Mouse (Mus musculus) right cerebral cortex, adult 18-20 months (tissue): ENCODE measurements around the gene Klrg2.
"Not testable (repeated sequence)": the region's sequence is repeated elsewhere in the genome, so short reads cannot be mapped to it uniquely, and the experiment has no call there.

Source experiments
- DNase-seq: peaks from one replicate; pipeline ENCODE4 v3.0.0; 2022; ENCODE audit warnings: mixed read lengths

The Klrg2 gene

DNA sequence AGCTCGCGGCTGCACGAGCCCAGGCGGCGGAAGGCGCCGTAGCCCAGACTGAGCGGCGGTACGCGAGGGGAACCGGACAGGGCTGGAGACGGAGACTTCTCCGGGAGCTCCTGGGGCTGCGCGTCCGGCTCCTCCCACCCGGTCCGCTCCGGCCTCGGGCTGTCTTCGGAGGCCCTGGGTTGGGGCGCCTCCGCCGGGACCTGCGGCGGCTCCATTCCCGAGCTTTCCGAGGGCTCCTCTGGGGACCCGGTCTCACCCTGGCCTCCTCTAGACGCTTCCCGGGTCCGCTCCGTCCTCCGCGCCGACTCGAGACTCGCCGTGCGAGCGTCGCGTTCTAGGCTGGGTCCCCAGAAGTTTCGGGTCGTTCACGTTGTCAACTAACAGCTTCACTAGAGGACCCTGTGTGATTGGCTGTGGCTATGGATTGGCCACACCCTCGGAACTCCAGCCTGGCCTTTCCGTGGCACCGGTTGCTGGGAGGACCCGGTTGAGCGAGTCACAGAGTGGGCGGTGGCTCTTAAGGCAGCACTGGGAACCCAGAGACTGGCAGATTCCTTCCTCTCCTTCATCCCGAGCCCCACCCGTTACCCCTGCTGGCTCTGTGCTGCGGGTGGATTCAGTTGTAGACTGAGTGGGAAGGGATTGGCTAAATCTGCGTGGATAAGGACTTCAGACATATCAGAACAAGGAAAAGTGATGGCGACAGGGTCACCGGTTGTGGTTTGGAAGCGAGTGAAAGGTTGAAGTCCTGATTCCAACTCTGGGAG, at the start of gene Klrg2:
Klrg2 (minus strand) TSS at position 391 of the 767 bp plus-strand sequence.
- DNase-seq = peak; percentile 43

GRCm38 (mm10) chr6:38682532-38682931, 45.5 kb upstream of the Klrg2 start:
- DNase-seq = no peak

DNA sequence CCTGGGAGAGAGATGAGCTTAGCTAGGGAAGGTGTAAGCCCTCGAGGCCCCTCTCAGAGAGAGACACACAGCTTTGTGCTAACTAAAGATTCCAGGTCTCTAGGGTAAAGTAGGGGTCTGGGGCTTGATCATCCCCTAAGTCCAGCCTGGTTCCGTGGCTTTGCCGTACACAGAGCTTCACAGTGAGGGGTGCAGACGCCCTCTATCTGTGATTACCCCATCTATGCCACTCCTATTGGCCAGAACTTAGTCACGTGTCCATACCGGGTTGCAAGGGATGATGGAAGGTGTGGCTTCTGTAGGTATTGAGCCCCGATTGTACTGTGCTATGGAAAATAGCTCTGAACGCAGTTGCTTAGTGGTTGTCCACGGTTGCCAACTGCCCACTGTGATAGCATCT, 40.6 kb upstream of the Klrg2 start:
- no peak for DNase-seq

- DNase-seq = no peak
Observed at GRCm38 (mm10) chr6:38676723-38677122, 39.7 kb upstream of the Klrg2 start.

GRCm38 (mm10) chr6:38676217-38676616, 39.2 kb upstream of the Klrg2 start:
- no peak for DNase-seq

DNA sequence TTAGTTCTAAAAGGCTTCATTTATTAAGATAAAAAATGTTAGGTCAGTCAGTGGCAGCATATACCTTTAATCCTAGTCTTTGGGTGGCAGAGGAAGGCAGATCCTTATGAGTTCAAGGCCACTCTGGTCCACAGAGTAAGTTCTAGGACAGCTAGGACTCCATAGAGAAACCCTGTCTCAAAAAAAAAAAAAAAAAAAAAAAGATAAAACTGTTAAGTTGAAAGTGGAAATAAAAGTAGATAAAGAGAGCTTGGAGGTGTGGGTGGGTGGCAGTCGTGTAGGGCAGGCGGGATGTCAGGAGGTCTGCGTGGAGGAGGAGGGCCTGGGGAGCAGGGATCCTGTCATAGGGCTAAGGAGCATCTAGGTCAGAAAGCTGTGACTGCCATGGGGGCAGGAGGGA, 35.0 kb upstream of the Klrg2 start:
- DNase-seq = no peak

GRCm38 (mm10) chr6:38671270-38671669, 34.2 kb upstream of the Klrg2 start:
- no peak for DNase-seq

DNA sequence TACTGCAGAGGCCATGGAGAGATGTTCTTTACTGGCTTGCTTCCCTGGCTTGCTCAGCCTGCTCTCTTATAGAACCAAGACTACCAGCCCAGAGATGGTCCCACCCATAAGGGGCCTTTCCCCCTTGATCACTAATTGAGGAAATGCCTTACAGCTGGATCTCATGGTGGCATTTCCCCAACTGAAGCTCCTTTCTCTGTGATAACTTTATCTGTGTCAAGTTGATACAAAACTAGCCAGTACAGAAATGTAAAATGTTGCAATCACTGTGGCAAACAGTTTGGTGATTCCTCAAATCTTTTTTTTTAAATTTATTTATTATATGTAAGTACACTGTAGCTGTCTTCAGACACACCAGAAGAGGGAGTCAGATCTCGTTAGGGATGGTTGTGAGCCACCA, 33.4 kb upstream of the Klrg2 start:
- DNase-seq = not testable (repeated sequence)

DNA sequence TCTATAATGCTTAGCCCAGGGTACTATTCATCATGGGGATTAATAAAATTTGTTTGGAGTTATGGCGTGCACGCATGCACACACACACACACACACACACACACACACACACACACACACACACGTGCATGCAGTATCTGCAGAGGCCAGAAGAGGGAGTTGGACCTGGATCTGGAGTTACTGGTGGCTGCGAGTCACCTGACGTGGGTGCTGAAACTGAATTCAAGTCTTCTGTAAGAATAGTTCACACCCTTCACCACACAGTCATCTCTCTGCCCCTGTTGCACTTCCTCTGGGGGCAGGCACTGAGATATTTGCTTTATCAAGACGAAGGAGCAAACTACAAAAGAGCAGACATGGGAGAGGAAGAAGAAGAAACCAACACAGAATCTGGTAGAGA, 32.5 kb upstream of the Klrg2 start:
- DNase-seq = no peak

DNA sequence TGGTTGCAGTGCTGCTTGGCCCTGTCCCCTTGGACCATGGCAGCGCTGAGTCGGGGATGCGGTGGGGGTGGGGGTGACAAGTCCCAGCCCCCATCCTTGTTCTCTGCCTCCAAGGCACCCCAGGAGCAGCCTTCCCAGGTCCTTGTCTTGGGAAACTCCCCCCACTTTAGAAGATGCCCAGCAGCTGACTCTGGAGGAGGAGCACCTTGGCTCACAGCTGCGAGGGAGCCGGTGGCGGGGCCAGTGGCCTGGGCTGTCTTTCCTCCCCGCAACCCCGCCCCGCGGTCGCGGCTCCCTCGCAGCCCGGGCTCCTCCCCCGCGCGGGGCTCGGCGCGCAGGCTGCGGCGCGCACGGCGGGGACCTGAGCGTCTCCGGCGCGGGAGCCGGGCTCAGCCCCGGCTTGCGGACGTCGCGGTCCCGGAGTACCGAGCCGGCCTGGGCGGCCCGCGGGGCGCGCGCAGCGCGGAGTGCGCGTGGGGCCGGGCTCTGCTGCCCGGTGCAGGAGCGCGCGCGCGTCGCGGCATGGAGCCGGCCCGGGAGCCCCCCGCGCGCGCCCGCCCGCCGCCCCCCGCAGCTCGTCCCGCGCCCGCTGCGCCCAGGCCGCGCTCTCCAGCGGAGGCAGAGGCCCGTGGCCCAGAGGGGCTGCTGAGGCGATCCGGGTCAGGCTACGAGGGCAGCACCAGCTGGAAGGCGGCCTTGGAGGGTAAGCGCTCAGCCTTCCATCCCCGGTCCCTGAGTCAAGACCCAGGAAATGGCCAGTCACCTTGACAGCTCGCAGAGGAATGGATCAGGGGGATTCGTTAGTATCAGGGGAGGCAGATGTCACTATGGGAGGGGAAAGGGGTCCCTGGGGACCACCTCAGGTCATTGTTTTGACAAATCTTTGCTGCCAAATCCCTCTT, 25.9 kb upstream of the Klrg2 start, which contains the start of gene Clec2l:
Clec2l (plus strand) TSS at position 356 of the 902 bp plus-strand sequence.
- peak; percentile 67 for DNase-seq

DNA sequence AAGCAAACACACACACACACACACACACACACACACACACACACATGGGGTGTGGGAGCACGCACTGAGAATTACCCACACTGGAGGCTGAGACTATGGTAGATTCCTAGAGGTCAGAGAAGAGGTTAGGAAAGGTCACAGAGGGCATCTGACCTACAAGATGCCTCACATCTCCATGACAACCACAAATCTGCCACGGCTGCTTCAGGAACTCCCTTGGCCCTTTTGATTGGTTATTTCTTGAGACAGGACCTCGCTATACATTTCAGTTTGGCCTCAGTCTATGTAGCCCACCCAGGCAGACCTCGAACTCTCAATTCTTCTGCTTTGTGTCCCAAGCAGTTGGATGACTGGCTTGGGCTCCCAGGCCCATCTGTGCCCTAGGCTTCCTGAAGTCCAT, 24.6 kb upstream of the Klrg2 start:
- no peak for DNase-seq

DNA sequence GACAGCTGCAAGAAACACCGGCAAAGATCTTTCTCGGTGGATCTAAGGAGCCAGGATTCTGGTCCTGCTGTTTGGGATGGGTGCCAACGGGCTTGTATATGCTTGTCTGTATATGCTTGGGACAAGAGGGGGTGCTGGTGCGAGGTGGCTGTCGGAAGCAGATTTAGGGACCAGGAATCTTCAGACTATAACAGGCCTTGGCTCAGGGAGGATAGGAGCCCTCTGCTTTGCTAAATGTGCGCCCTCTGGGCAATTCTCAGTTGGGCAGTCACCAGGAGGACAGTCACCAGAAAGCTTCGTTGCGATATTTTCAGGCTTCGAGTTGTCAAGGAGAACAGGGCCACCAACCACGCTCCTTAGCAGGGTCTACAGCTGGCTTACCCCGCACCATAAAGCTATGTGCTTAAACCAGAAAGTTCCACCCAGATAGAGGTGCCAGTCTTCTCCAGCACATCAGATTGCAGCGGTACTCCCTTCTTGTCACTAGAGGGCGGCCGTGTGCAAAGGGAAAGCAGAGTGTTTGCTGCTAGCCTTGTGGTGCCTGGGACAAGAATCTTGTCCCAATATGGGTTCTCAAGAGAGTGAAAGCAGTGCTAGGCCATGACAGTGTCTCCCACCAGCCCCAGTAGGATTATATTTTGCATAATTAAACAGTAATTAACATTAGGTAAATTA, 13.4 kb upstream of the Klrg2 start:
- peak; percentile 66 for DNase-seq

DNA sequence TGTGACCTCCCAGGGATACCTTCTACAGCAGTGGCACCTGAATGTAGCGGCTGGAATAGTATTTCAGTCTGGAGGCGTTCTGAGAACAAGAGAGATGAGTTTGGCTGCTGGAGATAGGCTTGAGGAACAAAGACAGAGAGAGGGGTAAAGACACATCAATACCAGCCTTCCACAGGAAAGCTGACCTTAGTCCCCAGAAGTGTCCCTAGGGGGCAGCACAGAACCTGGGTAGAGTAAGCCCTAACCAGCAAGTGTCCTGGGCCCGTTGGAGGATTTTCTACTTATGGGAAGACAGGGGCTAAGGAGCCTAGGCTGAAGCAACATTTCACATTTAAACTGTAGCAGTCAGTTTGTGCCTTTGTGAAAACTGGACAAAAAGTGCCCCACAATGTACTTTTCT, 12.5 kb upstream of the Klrg2 start:
- DNase-seq = no peak

- no peak for DNase-seq
Observed at GRCm38 (mm10) chr6:38643039-38643438, 6.0 kb upstream of the Klrg2 start.

GRCm38 (mm10) chr6:38642593-38642992, 5.6 kb upstream of the Klrg2 start:
- DNase-seq = no peak

- no peak for DNase-seq
Observed at GRCm38 (mm10) chr6:38641645-38642044, 4.6 kb upstream of the Klrg2 start.

DNA sequence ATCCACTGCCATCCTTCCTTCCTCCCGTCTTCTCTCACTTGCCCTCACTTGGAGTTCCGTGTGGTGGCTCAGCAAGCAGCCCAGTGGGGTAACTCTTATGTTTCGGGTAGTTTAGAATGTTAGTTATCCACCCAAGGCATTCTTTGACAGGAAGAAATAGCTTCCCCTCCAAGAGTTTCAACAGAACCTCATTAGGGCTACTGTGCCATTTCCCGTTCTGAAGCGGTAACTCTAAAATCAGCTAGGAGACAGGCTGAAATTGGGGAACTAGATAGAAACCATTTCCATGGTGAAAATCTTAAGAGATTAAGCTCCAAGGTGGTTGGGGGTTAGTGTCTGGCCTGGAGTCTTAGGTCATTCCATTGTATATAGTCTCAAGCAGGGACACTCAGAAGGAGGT, 4.2 kb upstream of the Klrg2 start:
- no peak for DNase-seq

- no peak for DNase-seq
Observed at GRCm38 (mm10) chr6:38640401-38640800, 3.4 kb upstream of the Klrg2 start.

DNA sequence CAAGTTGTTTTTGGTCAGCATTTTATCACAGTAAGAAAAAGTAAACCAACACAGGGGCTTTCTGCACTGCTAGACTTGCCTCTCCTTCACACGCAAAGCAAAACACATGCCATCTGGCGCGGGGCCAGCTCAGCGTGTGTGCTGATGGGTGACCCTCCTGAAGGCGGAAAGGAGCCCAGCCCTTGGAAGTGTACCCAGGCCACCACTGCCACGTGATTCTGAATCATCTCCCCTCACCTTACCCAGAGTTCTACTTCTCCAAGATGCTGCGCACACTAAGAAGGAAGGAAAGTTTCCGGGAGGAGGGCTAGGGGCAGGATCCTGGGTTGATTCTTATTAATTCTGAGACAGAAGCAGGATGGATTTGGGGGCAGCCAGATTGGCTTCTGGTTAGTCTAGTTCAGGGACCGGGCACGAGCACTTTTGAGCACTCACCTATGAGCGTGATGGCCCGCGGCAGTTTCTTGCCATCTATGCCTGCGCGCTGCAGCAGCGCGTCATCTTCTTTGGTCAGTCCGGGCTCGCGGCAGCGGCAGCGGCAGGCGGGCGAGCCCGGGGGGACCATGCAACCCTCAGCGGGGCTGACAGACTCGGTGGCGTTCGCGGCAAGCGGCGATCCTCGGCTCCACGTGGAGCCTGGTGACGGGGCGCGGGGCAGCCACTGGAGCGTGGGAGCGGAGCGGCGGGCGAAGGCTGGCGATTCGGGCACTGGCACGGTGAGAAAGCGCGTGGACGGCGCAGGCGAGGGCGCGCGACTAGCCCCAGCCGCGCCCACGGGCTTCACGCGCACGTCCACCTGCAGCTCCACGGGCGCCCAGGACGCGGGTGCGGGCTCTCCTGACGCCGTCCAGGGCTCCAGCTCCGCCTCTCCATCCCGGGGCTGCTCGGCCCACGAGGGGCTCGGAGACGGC, 846 bp downstream of the Klrg2 start:
- DNase-seq = peak; percentile 35

DNA sequence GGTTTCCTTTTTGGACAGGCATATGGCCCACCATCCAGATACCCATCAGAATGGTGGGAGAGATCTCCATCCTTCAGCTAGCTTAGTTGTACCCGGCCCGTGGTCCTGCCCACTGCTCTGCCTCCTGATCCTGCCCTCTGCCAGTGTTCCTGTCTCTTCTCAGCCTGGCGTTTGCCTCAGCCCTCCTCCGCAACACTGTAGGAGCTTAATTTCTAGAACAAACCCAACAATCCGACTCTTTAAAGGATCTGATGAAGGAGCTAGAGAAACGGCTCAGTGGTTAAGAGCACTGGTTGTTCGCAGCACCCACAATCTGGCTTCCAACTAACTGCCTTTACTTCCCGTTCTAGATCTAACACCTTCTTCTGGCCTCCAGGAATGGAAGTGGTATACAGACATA, 2.6 kb downstream of the Klrg2 start:
- DNase-seq = no peak

DNA sequence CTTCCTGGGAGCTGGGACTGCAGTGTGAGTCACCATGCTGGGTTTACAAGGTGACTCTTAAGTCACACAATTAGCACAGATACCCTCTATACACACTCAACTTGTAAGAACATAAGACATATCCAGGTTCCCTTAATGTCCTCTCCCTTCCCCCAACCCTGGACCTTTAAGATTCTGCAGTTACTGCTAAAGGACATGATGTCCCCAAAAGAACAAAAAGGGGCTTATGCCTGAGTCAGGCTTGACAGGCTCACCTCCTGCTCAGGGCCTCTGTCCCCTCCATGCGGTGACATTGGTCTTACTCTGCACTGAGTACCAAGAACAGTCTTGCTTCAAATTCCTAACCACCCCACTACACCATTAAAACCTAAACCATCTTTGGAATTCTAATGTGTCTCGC, 4.2 kb downstream of the Klrg2 start:
- no peak for DNase-seq

DNA sequence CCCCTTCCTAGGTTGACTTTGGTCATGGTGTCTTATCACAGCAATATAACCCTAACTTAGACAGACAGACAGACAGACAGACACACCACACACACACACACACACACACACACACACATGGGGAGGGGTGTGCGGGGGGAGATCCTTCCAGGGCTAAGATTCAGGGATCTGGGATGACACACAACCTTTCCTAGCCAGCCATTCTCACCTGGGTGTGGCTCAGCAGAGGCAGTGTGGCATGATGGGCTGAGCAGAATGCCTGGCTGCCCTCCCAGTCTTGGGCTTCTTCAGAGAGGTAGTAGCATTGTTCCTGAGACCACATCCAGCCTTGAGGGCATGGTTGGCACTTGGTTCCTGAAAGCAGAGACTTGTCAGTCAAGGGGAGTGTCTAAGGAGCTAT, 7.5 kb downstream of the Klrg2 start:
- no peak for DNase-seq
